Mouse (Mus musculus) erythroid progenitor cell, adult 5-6 weeks (primary cell): ENCODE measurements around the gene Chrdl2. TPM values are rescaled to one million over a fixed set of nuclear protein-coding genes. Genes with fewer than 3 reads are reported as not detected.

ENCODE experiments used
- ATAC-seq: replicated peaks from 2 replicates; pipeline ENCODE4 v1.8.0; 2016; ENCODE audit warnings: moderate number of reproducible peaks, mild to moderate bottlenecking, moderate TSS enrichment, inconsistent platforms; ENCODE audit not compliant: poor library complexity, low FRiP score, severe bottlenecking
- total RNA-seq, 2 experiments: library from RNA; stranded (forward) in 1 of 2; stranded (reverse) in 1 of 2; fragments of 150-400 nt in 1 of 2; fragments of 186-747, 209-891 nt in 1 of 2; gene quantifications; 2 replicates each; pipeline versions ENCODE4 v1.2.3 to v1.2.4; 2015 to 2017; ENCODE audit warnings: low replicate concordance in 2 of 2

Gene Chrdl2
- total RNA-seq, 2 experiments from 2014 or later: not detected

GRCm38 (mm10) chr7:99981311-99981710, 24.7 kb upstream of the Chrdl2 start:
- ATAC-seq: no peak

GRCm38 (mm10) chr7:99982256-99983242, 23.4 kb upstream of the Chrdl2 start:
- no peak for ATAC-seq

GRCm38 (mm10) chr7:99988725-99989124, 17.2 kb upstream of the Chrdl2 start:
- ATAC-seq: peak; percentile 87

GRCm38 (mm10) chr7:99989844-99990760, 15.9 kb upstream of the Chrdl2 start:
- ATAC-seq: 0 out of 2 replicates have a peak, but pooled peaks have one; percentile 37

- no peak for ATAC-seq
These were observed 14.8 kb upstream of the Chrdl2 start for GRCm38 (mm10) chr7:99990990-99991707.

- ATAC-seq: no peak
These were observed 12.8 kb upstream of the Chrdl2 start for GRCm38 (mm10) chr7:99993159-99993558.

GRCm38 (mm10) chr7:99995186-99995585, 10.8 kb upstream of the Chrdl2 start:
- ATAC-seq: no peak

- ATAC-seq: no peak
These were observed 7.3 kb upstream of the Chrdl2 start for GRCm38 (mm10) chr7:99998668-99999067.

- no peak for ATAC-seq
These were observed 2.2 kb upstream of the Chrdl2 start for GRCm38 (mm10) chr7:100003781-100004180.

- ATAC-seq: no peak
These were observed 439 bp downstream of the Chrdl2 start for GRCm38 (mm10) chr7:100006411-100006810.

- no peak for ATAC-seq
These were observed 2.8 kb downstream of the Chrdl2 start for GRCm38 (mm10) chr7:100008765-100009164.

- peak; percentile 74 for ATAC-seq
These were observed 3.7 kb downstream of the Chrdl2 start for GRCm38 (mm10) chr7:100009640-100010039.

- no peak for ATAC-seq
These were observed 4.7 kb downstream of the Chrdl2 start for GRCm38 (mm10) chr7:100010711-100011110.

GRCm38 (mm10) chr7:100012085-100012484, 6.1 kb downstream of the Chrdl2 start:
- ATAC-seq: no peak

GRCm38 (mm10) chr7:100012515-100012914, 6.5 kb downstream of the Chrdl2 start:
- no peak for ATAC-seq

GRCm38 (mm10) chr7:100014123-100014600, 8.2 kb downstream of the Chrdl2 start:
- no peak for ATAC-seq

GRCm38 (mm10) chr7:100017056-100017455, 11.1 kb downstream of the Chrdl2 start:
- no peak for ATAC-seq

GRCm38 (mm10) chr7:100027353-100027752, 21.4 kb downstream of the Chrdl2 start:
- no peak for ATAC-seq

- ATAC-seq: peak; percentile 59; the same call in 1 of the 2 replicates
These were observed 23.3 kb downstream of the Chrdl2 start for GRCm38 (mm10) chr7:100029307-100029706.
